Comparison of ENCODE assay signal across 8 mouse cellular contexts in genomic region chr17:85089011-85089410, GRCm38 (mm10). TPM values are rescaled to one million over a fixed set of nuclear protein-coding genes. Genes with fewer than 3 reads are reported as not detected.
DNase-seq lines count a peak whose midpoint lies in the region; ATAC-seq and TF ChIP-seq lines count a peak whose summit lies in the region.

No protein-coding gene starts in this region.

- peaks cover 15% of the 10 kb centered on the region for H3K4me1 ChIP-seq in kidney, embryonic 15.5 days
- H3K4me1 ChIP-seq in heart, embryonic 13.5 days = peaks cover 51% of the 10 kb centered on the region
- peaks cover 17% of the 10 kb centered on the region for H3K4me1 ChIP-seq in liver, postnatal 0 days (ENCODE audit: insufficient read depth)

- 0 out of 2 replicates have a peak overlapping the region, but pooled peaks have one; percentile 70 for H3K9ac ChIP-seq in kidney, embryonic 15.5 days
- H3K9ac ChIP-seq in heart, embryonic 13.5 days = no peak overlapping the region; the same call in 1 of the 2 replicates
- no peak overlapping the region; the same call in 1 of the 2 replicates for H3K9ac ChIP-seq in liver, postnatal 0 days (replicated peaks)

- no peaks in the 10 kb centered on the region for H3K9me3 ChIP-seq in kidney, embryonic 15.5 days (replicated peaks)
- H3K9me3 ChIP-seq in heart, embryonic 13.5 days = no peaks in the 10 kb centered on the region
- H3K9me3 ChIP-seq in liver, postnatal 0 days (ENCODE audit: low read length) = no peaks in the 10 kb centered on the region

- H3K36me3 ChIP-seq in kidney, embryonic 15.5 days = no peaks in the 10 kb centered on the region
- no peaks in the 10 kb centered on the region for H3K36me3 ChIP-seq in heart, embryonic 13.5 days
- H3K36me3 ChIP-seq in liver, postnatal 0 days (replicated peaks; ENCODE audit: insufficient read depth, low read length) = no peaks in the 10 kb centered on the region

- H3K27ac ChIP-seq in kidney, embryonic 15.5 days = no peak overlapping the region
- no peak overlapping the region for H3K27ac ChIP-seq in heart, embryonic 13.5 days (replicated peaks)
- H3K27ac ChIP-seq in liver, postnatal 0 days (ENCODE audit: low read depth) = no peak overlapping the region

- no peaks in the 10 kb centered on the region for H3K27me3 ChIP-seq in kidney, embryonic 15.5 days
- H3K27me3 ChIP-seq in heart, embryonic 13.5 days (replicated peaks) = no peaks in the 10 kb centered on the region
- H3K27me3 ChIP-seq in liver, postnatal 0 days (ENCODE audit: insufficient read depth, low read length) = no peaks in the 10 kb centered on the region

- DNase-seq in kidney, adult 18-20 months = no peak
- DNase-seq in R1 (ENCODE audit: low read depth, low spot score) = peak; percentile 54
- DNase-seq in liver, postnatal 0 days = no peak
- DNase-seq in frontal cortex, postnatal 25 days (ENCODE audit: low spot score in 2 of 2) = no peak
- no peak for DNase-seq in right cerebral cortex, adult 18-20 months
- no peak for DNase-seq in ovary, postnatal 14 days (ENCODE audit: low spot score)

- WGBS in kidney, embryonic 15.5 days = 41% methylated on average over 6 of the region's 6 CpGs
- WGBS in heart, embryonic 13.5 days = 55% methylated on average over 6 of the region's 6 CpGs
- 60% methylated on average over 6 of the region's 6 CpGs for WGBS in liver, postnatal 0 days (ENCODE audit: insufficient replicate concordance)

- no peak for TF ChIP-seq CTCF in liver, postnatal 0 days (IDR thresholded peaks at IDR 0.05; ENCODE audit: low read depth)

- no peak for ATAC-seq in kidney, embryonic 15.5 days (replicated peaks; ENCODE audit: low FRiP score)
- ATAC-seq in heart, embryonic 13.5 days (ENCODE audit: extremely low read depth, insufficient number of reproducible peaks, low FRiP score, low TSS enrichment) = no peak
- ATAC-seq in liver, postnatal 0 days = no peak

- H3K4me2 ChIP-seq in kidney, embryonic 15.5 days = peak overlapping the region; percentile 86
- peak overlapping the region; percentile 93 for H3K4me2 ChIP-seq in heart, embryonic 13.5 days
- H3K4me2 ChIP-seq in liver, postnatal 0 days (ENCODE audit: low read depth, low read length) = peak overlapping the region; percentile 94

- no peak for TF ChIP-seq EP300 in liver, postnatal 0 days (IDR thresholded peaks at IDR 0.05; ENCODE audit: low read depth)

- peak overlapping the region; percentile 70 for H3K4me3 ChIP-seq in kidney, embryonic 15.5 days (replicated peaks)
- H3K4me3 ChIP-seq in heart, embryonic 13.5 days = peak overlapping the region; percentile 98
- peak overlapping the region; percentile 79; the same call in 1 of the 2 replicates for H3K4me3 ChIP-seq in liver, postnatal 0 days (ENCODE audit: low read depth, low read length)

RNA-seq across cellular contexts. Expression of gene Prepl, which starts 1.0 kb away (rescaled TPM):
- 32.0 and 32.7 TPM in 2 replicates for polyA plus RNA-seq in kidney, embryonic 15.5 days (2015; fragmentation: Nextera tagmentation; extraction: Ambion mirVana)
- 22.5 and 22.7 TPM in 2 replicates for polyA plus RNA-seq in heart, embryonic 13.5 days (2015; fragmentation: Nextera tagmentation; extraction: Ambion mirVana)
- 4.5 and 4.6 TPM in 2 replicates for polyA plus RNA-seq in liver, postnatal 0 days (2015; fragmentation: Nextera tagmentation; extraction: Ambion mirVana)

RNA-seq across cellular contexts. Expression of gene Camkmt, which starts 1.3 kb away (rescaled TPM):
- 13.8 and 15.4 TPM in 2 replicates for polyA plus RNA-seq in kidney, embryonic 15.5 days (2015; fragmentation: Nextera tagmentation; extraction: Ambion mirVana)
- polyA plus RNA-seq in heart, embryonic 13.5 days (2015; fragmentation: Nextera tagmentation; extraction: Ambion mirVana) = 6.2 and 6.5 TPM in 2 replicates
- 1.4 and 2.1 TPM in 2 replicates for polyA plus RNA-seq in liver, postnatal 0 days (2015; fragmentation: Nextera tagmentation; extraction: Ambion mirVana)
